Mouse (Mus musculus) stomach, postnatal 0 days (tissue): ENCODE measurements around the gene Ccdc158.

Source experiments
- CTCF ChIP-seq: IDR thresholded peaks from 2 replicates; pipeline ENCODE4 v1.5.1; 2016; ENCODE audit warnings: antibody characterized with exemption, low read depth, mild to moderate bottlenecking, moderate library complexity
- EP300 ChIP-seq: optimal IDR thresholded peaks from 2 replicates; pipeline ENCODE3; 2016; ENCODE audit warnings: antibody characterized with exemption

DNA sequence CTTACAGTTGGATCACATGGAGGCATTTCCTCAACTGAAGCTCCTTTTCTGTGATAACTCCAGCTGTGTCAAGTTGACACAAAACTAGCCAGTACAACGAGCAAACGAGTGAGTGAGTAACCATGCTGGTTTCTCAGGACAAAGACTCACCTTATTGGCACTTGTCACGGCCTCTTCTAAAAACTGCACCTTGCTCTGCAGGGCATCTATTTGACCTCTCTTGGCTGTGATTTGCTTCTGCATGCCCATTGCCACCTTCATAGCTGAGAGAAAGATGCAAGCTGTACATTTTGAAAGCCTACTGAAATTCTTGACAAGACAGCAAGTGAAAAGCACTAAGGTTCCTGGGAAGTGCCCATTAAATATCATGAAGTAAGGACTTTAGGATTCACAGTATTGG, 34.2 kb downstream of the Ccdc158 start:
- no peak for TF ChIP-seq EP300
- TF ChIP-seq CTCF = no peak
